In genomic region chr6:60950415-60950814, GRCm38 (mm10) we compare ENCODE assay signal across 9 mouse cellular contexts. TPM values are rescaled to one million over a fixed set of nuclear protein-coding genes. Genes with fewer than 3 reads are reported as not detected.
DNase-seq lines count a peak whose midpoint lies in the region; ATAC-seq lines count a peak whose summit lies in the region.
"Had no signal": no experiment of that assay in that cellular context is flagged by ENCODE, and none has a peak within 500 bp of the region (broad histone marks: within the 10 kb centered on the region; RNA-seq: fewer than 3 reads in every experiment).

No protein-coding gene starts in this region.

- ATAC-seq in forebrain, embryonic 14.5 days = peak; percentile 72; the same call in 1 of the 2 replicates
- ATAC-seq in forebrain, embryonic 13.5 days = no peak; the same call in 1 of the 2 replicates

- no peak overlapping the region for H3K4me3 ChIP-seq in forebrain, embryonic 14.5 days (ENCODE audit: low read depth, low read length)
- no peak overlapping the region for H3K4me3 ChIP-seq in forebrain, embryonic 13.5 days
- H3K4me3 ChIP-seq: stomach, embryonic 15.5 days had no signal

- no peaks in the 10 kb centered on the region for H3K36me3 ChIP-seq in forebrain, embryonic 14.5 days (ENCODE audit: control insufficient read depth, insufficient read depth, low read length)
- no peaks in the 10 kb centered on the region for H3K36me3 ChIP-seq in forebrain, embryonic 13.5 days (ENCODE audit: poor library complexity, severe bottlenecking)
- H3K36me3 ChIP-seq: stomach, embryonic 15.5 days had no signal

- no peak overlapping the region for H3K4me2 ChIP-seq in forebrain, embryonic 14.5 days (ENCODE audit: low read length)
- no peak overlapping the region for H3K4me2 ChIP-seq in forebrain, embryonic 13.5 days
- H3K4me2 ChIP-seq: stomach, embryonic 15.5 days had no signal

- no peak overlapping the region for H3K27ac ChIP-seq in forebrain, embryonic 14.5 days (ENCODE audit: low read depth, low read length)
- H3K27ac ChIP-seq in forebrain, embryonic 13.5 days = no peak overlapping the region
- H3K27ac ChIP-seq: stomach, embryonic 15.5 days had no signal

- H3K4me1 ChIP-seq in forebrain, embryonic 14.5 days (ENCODE audit: control insufficient read depth, insufficient read depth, low read length) = no peaks in the 10 kb centered on the region
- no peaks in the 10 kb centered on the region for H3K4me1 ChIP-seq in forebrain, embryonic 13.5 days
- H3K4me1 ChIP-seq: stomach, embryonic 15.5 days had no signal

- H3K9me3 ChIP-seq in forebrain, embryonic 14.5 days (replicated peaks; ENCODE audit: control insufficient read depth, low read length) = no peaks in the 10 kb centered on the region
- H3K9me3 ChIP-seq in forebrain, embryonic 13.5 days (replicated peaks) = no peaks in the 10 kb centered on the region
- H3K9me3 ChIP-seq: stomach, embryonic 15.5 days had no signal

- DNase-seq in forebrain, embryonic 14.5 days (ENCODE audit: low spot score) = peak; percentile 55
- DNase-seq in thymus, postnatal 14 days = peak; percentile 11
- no peak for DNase-seq in thymus, adult 18-20 months
- DNase-seq in embryo, embryonic 11 days = peak; percentile 50
- peak; percentile 11 to 42 for DNase-seq in layer of hippocampus, adult 18-20 months (ENCODE audit: low spot score in 2 of 2)
- peak; percentile 35 for DNase-seq in lung, postnatal 14 days
- DNase-seq in thymus, postnatal 4 days = peak; percentile 47

- H3K9ac ChIP-seq in forebrain, embryonic 14.5 days (ENCODE audit: low read length) = no peak overlapping the region
- no peak overlapping the region for H3K9ac ChIP-seq in forebrain, embryonic 13.5 days
- H3K9ac ChIP-seq: stomach, embryonic 15.5 days had no signal

- no peaks in the 10 kb centered on the region for H3K27me3 ChIP-seq in forebrain, embryonic 14.5 days (replicated peaks; ENCODE audit: control insufficient read depth, insufficient read depth, low read length)
- H3K27me3 ChIP-seq in forebrain, embryonic 13.5 days = no peaks in the 10 kb centered on the region
- H3K27me3 ChIP-seq: stomach, embryonic 15.5 days had no signal

- WGBS in forebrain, embryonic 14.5 days = 63% methylated on average over 3 of the region's 3 CpGs
- 56% methylated on average over 3 of the region's 3 CpGs for WGBS in forebrain, embryonic 13.5 days

RNA-seq across cellular contexts. Expression of gene Mmrn1, which starts 25.6 kb away (rescaled TPM):
- polyA plus RNA-seq in forebrain, embryonic 14.5 days (2014; fragmentation: Nextera tagmentation; extraction: Ambion mirVana) = 3.1 and 4.8 TPM in 2 replicates
- polyA plus RNA-seq in forebrain, embryonic 13.5 days (2015; fragmentation: Nextera tagmentation; extraction: Ambion mirVana) = 2.6 and 2.7 TPM in 2 replicates
- total RNA-seq in layer of hippocampus, adult 18-20 months (2021) = not detected

Comparison
In these comparisons a context has a peak if more than half of its experiments do, and no peak if none do; other contexts are left out.
1. DNase-seq: peak in forebrain, embryonic 14.5 days (single experiment), thymus, postnatal 14 days (single experiment), embryo, embryonic 11 days (single experiment), layer of hippocampus, adult 18-20 months (2 of 2), lung, postnatal 14 days (single experiment) and thymus, postnatal 4 days (single experiment); none in thymus, adult 18-20 months (0 of 2).